Mouse (Mus musculus) olfactory bulb, adult 2 months (tissue): Measurements from ENCODE around the gene Fam168b.

ENCODE experiments used
- CTCF ChIP-seq: fragments of 200-500 bp; IDR thresholded peaks from 2 replicates; pipeline ENCODE4 v1.5.1; 2012; ENCODE audit warnings: low read depth, mild to moderate bottlenecking, low read length, moderate library complexity; ENCODE audit not compliant: insufficient read depth
- POLR2A ChIP-seq: fragments of 200-500 bp; IDR thresholded peaks from 2 replicates; pipeline ENCODE4 v1.6.1; 2012; ENCODE audit warnings: mild to moderate bottlenecking, low read depth, low read length, moderate library complexity; ENCODE audit not compliant: insufficient read depth

- no peak for TF ChIP-seq POLR2A
- no peak for TF ChIP-seq CTCF
These were observed 15.8 kb upstream of the Fam168b start for GRCm38 (mm10) chr1:34858671-34859070.
